Mouse (Mus musculus): ENCODE results near the gene Trabd2b.

The Trabd2b gene

GRCm38 (mm10) chr4:114648532-114649074, 242.1 kb downstream of the Trabd2b start:
- DNase-seq (ENCODE audit: low spot score), result no peak

GRCm38 (mm10) chr4:114650551-114650950, 244.0 kb downstream of the Trabd2b start:
- no peak for DNase-seq (ENCODE audit: low spot score)

- DNase-seq (ENCODE audit: low spot score), result no peak
Measured at GRCm38 (mm10) chr4:114651007-114651406, 244.5 kb downstream of the Trabd2b start.

GRCm38 (mm10) chr4:114651606-114652005, 245.1 kb downstream of the Trabd2b start:
- DNase-seq (ENCODE audit: low spot score), result no peak

- DNase-seq (ENCODE audit: low spot score), result no peak
Measured at GRCm38 (mm10) chr4:114652400-114652799, 245.9 kb downstream of the Trabd2b start.

GRCm38 (mm10) chr4:114657933-114658332, 251.4 kb downstream of the Trabd2b start:
- no peak for DNase-seq (ENCODE audit: low spot score)

- DNase-seq (ENCODE audit: low spot score), result no peak
Measured at GRCm38 (mm10) chr4:114659876-114660275, 253.4 kb downstream of the Trabd2b start.

- DNase-seq (ENCODE audit: low spot score), result no peak
Measured at GRCm38 (mm10) chr4:114664063-114665036, 257.8 kb downstream of the Trabd2b start.

Data from spleen, adult 12 weeks (tissue).